Mouse (Mus musculus) layer of hippocampus, postnatal 14 days (tissue): ENCODE measurements around the gene Sphkap. TPM values are rescaled to one million over a fixed set of nuclear protein-coding genes. Genes with fewer than 3 reads are reported as not detected.

Source experiments
- DNase-seq, 2 experiments: peaks; one replicate each; pipeline ENCODE4 v3.0.0; 2021 to 2022; ENCODE audit warnings: low spot score in 2 of 2, mixed read lengths in 1 of 2
- total RNA-seq, 2 experiments: library from RNA; stranded (reverse); gene quantifications; 2 replicates each; pipeline ENCODE4 v1.2.3; 2021

Gene Sphkap
- total RNA-seq, 2 experiments from 2014 or later: 183 to 190 TPM

DNA sequence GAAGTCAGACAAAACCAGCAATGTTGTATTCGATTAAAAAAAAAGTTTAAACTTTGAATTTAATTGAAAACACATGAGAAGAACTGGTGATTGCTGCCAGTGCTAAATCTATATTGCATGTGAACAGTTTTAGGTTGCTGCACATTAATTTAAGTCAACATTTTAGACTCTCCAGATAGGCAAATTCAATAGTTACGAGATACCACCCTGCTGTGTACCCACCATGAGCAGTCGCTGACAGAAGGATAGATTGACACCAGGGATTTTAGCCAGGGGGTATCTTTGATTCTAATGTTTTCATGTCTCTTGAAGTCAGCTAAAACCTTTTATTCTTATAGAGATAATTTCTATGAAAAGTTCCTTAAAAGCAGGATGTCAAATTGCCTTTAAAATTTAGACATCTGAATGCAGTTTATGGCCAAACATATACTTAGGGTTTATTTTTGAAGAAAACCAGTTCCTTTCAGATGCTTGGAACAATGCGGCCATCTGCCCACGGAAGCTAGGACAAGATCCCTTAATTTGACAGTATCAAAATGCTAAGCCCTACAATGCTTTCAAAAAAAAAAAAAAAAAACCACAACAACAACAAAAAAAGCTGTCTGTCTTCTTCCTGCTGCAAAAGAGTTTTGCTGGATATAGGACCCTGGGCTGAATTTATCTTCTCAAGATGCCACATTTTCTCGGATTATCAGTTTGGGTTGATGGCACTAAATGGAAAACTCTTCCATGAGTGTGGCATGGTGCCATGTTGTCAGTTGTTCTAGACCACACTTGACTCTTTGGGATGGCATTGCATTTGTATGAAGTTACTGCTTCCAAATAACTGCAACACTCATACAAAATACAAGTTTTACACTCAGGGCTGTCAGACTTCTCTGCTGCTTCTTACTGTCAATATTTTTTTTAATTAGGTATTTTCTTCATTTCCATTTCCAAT lies 110.6 kb downstream of the Sphkap start:
- no peak for DNase-seq

DNA sequence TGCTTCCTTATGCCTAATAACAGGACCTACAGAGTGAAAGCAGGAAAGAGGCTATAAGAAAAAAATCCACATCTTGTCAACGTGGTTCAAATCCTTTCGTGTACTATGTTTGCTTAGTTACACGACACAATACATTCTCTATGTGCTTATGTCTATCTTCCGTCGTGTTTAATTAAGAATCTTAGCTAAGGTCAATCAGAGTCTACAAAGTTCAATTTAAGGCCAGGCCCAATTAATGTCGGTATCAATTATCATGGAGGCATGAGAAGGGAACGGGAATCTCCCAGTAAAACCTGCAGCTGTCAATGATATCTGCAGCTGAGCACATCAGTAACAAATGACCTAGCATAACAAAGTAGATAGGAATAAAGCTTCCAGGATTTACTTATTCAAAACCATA lies 122.1 kb downstream of the Sphkap start:
- DNase-seq: no peak

DNA sequence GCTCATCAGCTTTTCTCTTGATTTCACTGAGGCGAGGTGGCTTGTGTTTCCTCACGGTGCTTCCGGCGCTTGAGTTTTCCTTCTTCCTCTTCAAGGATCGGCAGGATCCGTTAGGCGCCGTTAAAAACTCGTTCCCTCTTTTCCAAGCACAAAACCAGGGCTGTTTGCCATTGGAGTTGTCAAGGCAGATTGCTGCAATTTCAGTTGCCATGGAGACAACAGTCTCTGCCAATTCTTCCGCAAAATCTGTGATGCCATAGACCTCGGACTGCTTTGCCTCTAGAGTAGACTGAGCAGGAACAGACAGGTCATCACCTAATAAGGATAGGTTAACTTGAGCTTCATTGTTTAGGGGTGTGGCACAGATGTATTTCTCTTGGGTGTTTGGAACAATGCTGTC lies 131.0 kb downstream of the Sphkap start:
- peak; percentile 86 to 94 for DNase-seq

- peak; percentile 17 to 30 for DNase-seq
These were observed 131.4 kb downstream of the Sphkap start for GRCm38 (mm10) chr1:83276637-83277036.

- no peak for DNase-seq
These were observed 156.3 kb downstream of the Sphkap start for GRCm38 (mm10) chr1:83251746-83252145.

- DNase-seq: no peak
These were observed 159.7 kb downstream of the Sphkap start for GRCm38 (mm10) chr1:83248235-83248746.

GRCm38 (mm10) chr1:83227946-83228345 lies 180.1 kb downstream of the Sphkap start:
- DNase-seq: no peak

DNA sequence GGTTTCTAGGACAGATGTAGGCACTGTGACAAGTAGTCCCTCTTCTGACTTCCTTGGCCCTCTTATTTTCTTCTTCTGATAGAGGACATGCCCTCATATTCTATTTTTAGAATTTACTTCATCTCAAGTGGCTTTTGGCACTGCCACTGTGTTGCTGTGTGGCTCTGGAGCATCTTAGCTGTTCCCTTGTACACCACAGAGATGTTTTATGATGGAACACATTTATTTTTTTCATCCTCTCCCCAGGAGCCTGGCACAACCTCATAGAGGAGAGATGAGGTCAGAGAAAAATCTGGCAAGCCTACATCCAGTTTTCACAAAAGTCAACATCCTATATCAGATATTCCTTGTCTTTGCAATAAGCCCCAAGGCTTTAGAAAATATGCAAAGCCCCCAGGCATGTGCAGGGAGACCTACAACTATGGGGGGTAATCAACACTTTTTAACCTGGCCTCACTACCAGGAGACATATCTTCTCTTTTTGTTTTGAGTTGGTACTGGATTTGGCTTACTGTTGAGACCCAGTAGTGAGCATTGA lies 183.5 kb downstream of the Sphkap start:
- DNase-seq: no peak

DNA sequence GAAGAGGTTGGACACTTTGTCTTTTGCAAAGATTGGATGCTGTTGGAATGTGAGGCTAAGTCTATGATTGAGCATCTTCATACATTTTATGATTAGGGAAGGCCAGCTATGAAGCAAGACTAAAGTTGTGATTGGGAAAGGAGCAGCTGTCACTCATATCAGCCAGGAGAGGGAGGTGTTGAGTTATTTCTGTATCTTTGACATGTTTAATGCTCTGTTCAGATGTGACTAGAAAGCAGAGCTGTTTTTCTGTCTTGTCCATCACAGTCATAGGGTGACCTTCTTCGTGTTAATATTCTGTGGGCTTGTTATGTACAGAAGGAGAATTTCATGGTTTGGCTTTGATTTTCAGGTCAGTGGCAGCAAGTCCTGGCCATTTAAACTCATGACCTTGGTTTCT lies 184.9 kb downstream of the Sphkap start:
- peak in 1 of 2 experiments; percentile 27 for DNase-seq

- DNase-seq: peak in 1 of 2 experiments; percentile 47
These were observed 189.7 kb downstream of the Sphkap start for GRCm38 (mm10) chr1:83218260-83218659.

DNA sequence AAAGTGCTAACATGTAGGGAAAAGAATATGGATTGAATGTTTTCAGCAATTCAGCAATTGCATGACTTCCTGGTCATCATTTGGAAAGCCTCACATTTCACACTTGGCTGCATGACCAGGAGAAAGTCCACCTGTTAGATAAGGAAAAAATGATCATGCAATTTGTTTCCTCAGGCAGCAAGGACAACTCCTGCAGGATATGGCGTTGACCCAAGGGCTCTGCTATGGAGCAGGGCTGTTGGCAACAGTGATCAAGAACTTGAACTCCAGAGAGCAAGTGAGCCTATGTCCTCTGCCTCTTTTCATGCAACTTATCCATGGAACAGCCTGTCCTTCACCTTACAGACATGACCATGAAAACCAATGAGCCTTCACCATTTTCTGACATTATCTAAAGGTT lies 198.0 kb downstream of the Sphkap start:
- no peak for DNase-seq

Other genes with a start within 250 kb of the Sphkap start
- 1 to 10 TPM in 1 of 2 experiments, under 1 TPM in 1; 0.62 to 1.8 TPM for gene Daw1, start 248.4 kb downstream of the Sphkap start, total RNA-seq